10 mouse cellular contexts compared by ENCODE assay signal in the genomic region with DNA sequence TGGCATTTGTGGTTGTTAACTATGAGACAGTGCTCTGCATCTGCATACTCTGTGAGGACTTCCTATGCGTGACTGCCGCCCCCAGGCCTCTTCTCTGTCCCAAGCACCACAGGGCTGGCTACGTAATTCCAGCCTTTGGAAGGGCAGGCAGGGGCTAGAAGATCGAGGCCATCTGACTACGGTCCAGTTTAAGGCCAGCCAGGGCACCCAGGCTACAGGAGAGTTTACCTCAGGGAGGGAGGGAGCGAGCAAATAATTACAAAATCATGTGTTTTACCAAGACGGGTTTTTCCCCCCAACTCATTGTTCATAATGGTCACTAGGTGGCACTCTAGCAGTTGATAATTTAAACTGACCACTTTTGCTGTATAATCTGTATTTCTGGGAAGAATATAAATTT. TPM values are rescaled to one million over a fixed set of nuclear protein-coding genes. Genes with fewer than 3 reads are reported as not detected.
DNase-seq lines count a peak whose midpoint lies in the region; ATAC-seq and TF ChIP-seq lines count a peak whose summit lies in the region.
"Had no signal": no experiment of that assay in that cellular context is flagged by ENCODE, and none has a peak within 500 bp of the region (broad histone marks: within the 10 kb centered on the region; RNA-seq: fewer than 3 reads in every experiment).

No protein-coding gene starts in this region.

- H3K4me2 ChIP-seq in heart, embryonic 16.5 days (ENCODE audit: low read depth, low read length): no peak overlapping the region
- H3K4me2 ChIP-seq in heart, embryonic 12.5 days: no peak overlapping the region
- H3K4me2 ChIP-seq in CH12.LX (ENCODE audit: insufficient read depth, low read depth, poor library complexity, severe bottlenecking): no peak overlapping the region
- no peak overlapping the region for H3K4me2 ChIP-seq in forebrain, embryonic 14.5 days (ENCODE audit: low read length)
- H3K4me2 ChIP-seq in liver, embryonic 15.5 days: no peak overlapping the region
- H3K4me2 ChIP-seq: heart, embryonic 13.5 days had no signal

- in situ Hi-C loops in CH12.LX (cut with MboI; ENCODE audit: low pct_ligation_motif_present, low pct_unique_long_range_greater_than_20kb, low sequenced_read_pairs): loop anchor here (10.0 kb wide), 1 partner anchor 352 kb away; no protein-coding TSS in a partner anchor

- no peak for TF ChIP-seq POLR2A in CH12.LX (IDR thresholded peaks at IDR 0.05; ENCODE audit: low read depth, low read length)

- dilution Hi-C loops in CH12.LX (cut with MboI; ENCODE audit: extremely low pct_ligation_motif_present, extremely low pct_unique_long_range_greater_than_20kb, low sequenced_read_pairs): no loop called here

- intact Hi-C loops in left cerebral cortex, postnatal 10 days (cut with DNase I): loop anchor here (5.0 to 10.0 kb wide), 4 partner anchors 172 to 359 kb away; a partner anchor contains a TSS

- 61% methylated on average over 7 of the region's 7 CpGs for WGBS in heart, embryonic 16.5 days
- 68% methylated on average over 7 of the region's 7 CpGs for WGBS in heart, embryonic 12.5 days
- 59% methylated on average over 7 of the region's 7 CpGs for WGBS in forebrain, embryonic 14.5 days
- WGBS in liver, embryonic 15.5 days (ENCODE audit: insufficient replicate concordance): 67% methylated on average over 7 of the region's 7 CpGs

- no peak overlapping the region for H3K4me3 ChIP-seq in heart, embryonic 16.5 days (ENCODE audit: low read length)
- no peak overlapping the region for H3K4me3 ChIP-seq in heart, embryonic 12.5 days
- no peak overlapping the region for H3K4me3 ChIP-seq in CH12.LX (replicated peaks in 1 of 3; ENCODE audit: low read depth in 2 of 3, low read length in 2 of 3, poor library complexity in 1 of 3)
- no peak overlapping the region for H3K4me3 ChIP-seq in forebrain, embryonic 14.5 days (ENCODE audit: low read depth, low read length)
- H3K4me3 ChIP-seq in liver, embryonic 15.5 days (replicated peaks): no peak overlapping the region
- H3K4me3 ChIP-seq: heart, embryonic 13.5 days had no signal

- peaks cover 6% of the 10 kb centered on the region; the same call in 1 of the 2 replicates for H3K79me2 ChIP-seq in CH12.LX (replicated peaks; ENCODE audit: control insufficient read depth, extremely low read depth, insufficient read depth, poor library complexity, severe bottlenecking)

- TF ChIP-seq RAD21 in CH12.LX (IDR thresholded peaks at IDR 0.05; ENCODE audit: low read depth, low read length): peak; percentile 45

- H3K4me1 ChIP-seq in heart, embryonic 16.5 days (ENCODE audit: control insufficient read depth, insufficient read depth, low read length): no peaks in the 10 kb centered on the region
- H3K4me1 ChIP-seq in heart, embryonic 12.5 days (replicated peaks): no peaks in the 10 kb centered on the region
- H3K4me1 ChIP-seq in CH12.LX (ENCODE audit: control insufficient read depth in 1 of 2, insufficient read depth in 2 of 2): peaks cover 0 to 24% of the 10 kb centered on the region in 2 experiments; a peak in 2 of 4 replicates
- H3K4me1 ChIP-seq in forebrain, embryonic 14.5 days (ENCODE audit: control insufficient read depth, insufficient read depth, low read length): peaks cover 6% of the 10 kb centered on the region
- no peaks in the 10 kb centered on the region for H3K4me1 ChIP-seq in liver, embryonic 15.5 days (replicated peaks)
- H3K4me1 ChIP-seq: heart, embryonic 13.5 days had no signal

- H3K27ac ChIP-seq in heart, embryonic 16.5 days (ENCODE audit: low read length): 0 out of 2 replicates have a peak overlapping the region, but pooled peaks have one; percentile 16
- no peak overlapping the region for H3K27ac ChIP-seq in heart, embryonic 12.5 days (ENCODE audit: poor library complexity, severe bottlenecking)
- no peak overlapping the region for H3K27ac ChIP-seq in CH12.LX (ENCODE audit: insufficient read depth, low read depth)
- peak overlapping the region; percentile 55; the same call in 1 of the 2 replicates for H3K27ac ChIP-seq in forebrain, embryonic 14.5 days (ENCODE audit: low read depth, low read length)
- H3K27ac ChIP-seq in liver, embryonic 15.5 days (replicated peaks): no peak overlapping the region
- H3K27ac ChIP-seq: heart, embryonic 13.5 days had no signal

- no peaks in the 10 kb centered on the region for H3K27me3 ChIP-seq in heart, embryonic 16.5 days (ENCODE audit: control insufficient read depth, insufficient read depth, low read length)
- no peaks in the 10 kb centered on the region for H3K27me3 ChIP-seq in heart, embryonic 12.5 days (replicated peaks)
- no peaks in the 10 kb centered on the region for H3K27me3 ChIP-seq in CH12.LX (replicated peaks)
- no peaks in the 10 kb centered on the region for H3K27me3 ChIP-seq in forebrain, embryonic 14.5 days (replicated peaks; ENCODE audit: control insufficient read depth, insufficient read depth, low read length)
- H3K27me3 ChIP-seq in liver, embryonic 15.5 days: no peaks in the 10 kb centered on the region
- H3K27me3 ChIP-seq: heart, embryonic 13.5 days had no signal

- no peak for TF ChIP-seq EP300 in CH12.LX (IDR thresholded peaks at IDR 0.05; ENCODE audit: low read length)

- peak; percentile 24 to 69; a peak in 2 of 4 replicates for TF ChIP-seq CTCF in CH12.LX (conservative IDR thresholded peaks at IDR 0.05 in 1 of 2, IDR thresholded peaks at IDR 0.05 in 1 of 2; ENCODE audit: low read depth in 2 of 2, low read length in 2 of 2)

- peaks cover 25% of the 10 kb centered on the region for H3K36me3 ChIP-seq in heart, embryonic 16.5 days (ENCODE audit: control insufficient read depth, insufficient read depth)
- H3K36me3 ChIP-seq in heart, embryonic 12.5 days: peaks cover 42% of the 10 kb centered on the region
- peaks cover 13 to 63% of the 10 kb centered on the region in 2 experiments for H3K36me3 ChIP-seq in CH12.LX (replicated peaks in 1 of 2; ENCODE audit: control insufficient read depth in 1 of 2, insufficient read depth in 1 of 2, low read length in 1 of 2)
- peaks cover 32% of the 10 kb centered on the region for H3K36me3 ChIP-seq in forebrain, embryonic 14.5 days (ENCODE audit: control insufficient read depth, insufficient read depth, low read length)
- peaks cover 30% of the 10 kb centered on the region for H3K36me3 ChIP-seq in liver, embryonic 15.5 days (replicated peaks)

- no peak overlapping the region for H3K9ac ChIP-seq in heart, embryonic 16.5 days (ENCODE audit: low read length)
- no peak overlapping the region for H3K9ac ChIP-seq in heart, embryonic 12.5 days
- no peak overlapping the region for H3K9ac ChIP-seq in CH12.LX (ENCODE audit: insufficient read depth, low read depth)
- no peak overlapping the region for H3K9ac ChIP-seq in forebrain, embryonic 14.5 days (ENCODE audit: low read length)
- no peak overlapping the region for H3K9ac ChIP-seq in liver, embryonic 15.5 days
- H3K9ac ChIP-seq: heart, embryonic 13.5 days had no signal

- ATAC-seq in heart, embryonic 16.5 days (replicated peaks; ENCODE audit: extremely low read depth, insufficient read depth, low FRiP score): no peak
- ATAC-seq in heart, embryonic 12.5 days (ENCODE audit: insufficient number of reproducible peaks, low FRiP score): no peak
- ATAC-seq in forebrain, embryonic 14.5 days: peak; percentile 60
- peak; percentile 40; the same call in 1 of the 2 replicates for ATAC-seq in liver, embryonic 15.5 days (ENCODE audit: insufficient read depth)

- DNase-seq in CH12.LX (ENCODE audit: extremely low read depth): peak; percentile 39
- DNase-seq in forebrain, embryonic 14.5 days (ENCODE audit: low spot score): peak; percentile 61
- no peak for DNase-seq in left cerebral cortex, postnatal 10 days (ENCODE audit: extremely low spot score in 1 of 2, low spot score in 2 of 2)
- no peak for DNase-seq in layer of hippocampus, adult 9-10 months (ENCODE audit: low spot score)
- DNase-seq in ovary, postnatal 36 days (ENCODE audit: low spot score): no peak
- DNase-seq: adrenal gland, postnatal 36 days had no signal

- no peaks in the 10 kb centered on the region for H3K9me3 ChIP-seq in heart, embryonic 16.5 days (replicated peaks; ENCODE audit: control insufficient read depth, low read length)
- H3K9me3 ChIP-seq in heart, embryonic 12.5 days (replicated peaks): no peaks in the 10 kb centered on the region
- no peaks in the 10 kb centered on the region for H3K9me3 ChIP-seq in CH12.LX (replicated peaks; ENCODE audit: low read length)
- no peaks in the 10 kb centered on the region for H3K9me3 ChIP-seq in forebrain, embryonic 14.5 days (replicated peaks; ENCODE audit: control insufficient read depth, low read length)
- H3K9me3 ChIP-seq in liver, embryonic 15.5 days (replicated peaks): no peaks in the 10 kb centered on the region
- H3K9me3 ChIP-seq: heart, embryonic 13.5 days had no signal

TF ChIP-seq in CH12.LX, 34 proteins besides CTCF, POLR2A, EP300 and RAD21:
- TF ChIP-seq KAT2A (IDR thresholded peaks at IDR 0.05; ENCODE audit: insufficient replicate concordance, low read length) (no peak), JUND (conservative IDR thresholded peaks at IDR 0.05; ENCODE audit: low read depth, low read length) (no peak), USF2 (conservative IDR thresholded peaks at IDR 0.05; ENCODE audit: low read depth, low read length) (no peak), SMC3 (IDR thresholded peaks at IDR 0.05; ENCODE audit: low read depth, low read length) (peak; percentile 49), ZC3H11A (IDR thresholded peaks at IDR 0.05; ENCODE audit: low read depth, low read length) (no peak), PAX5 (IDR thresholded peaks at IDR 0.05; ENCODE audit: low read length) (no peak)

RNA-seq across cellular contexts. Expression of a gene that starts 9.6 kb away (rescaled TPM):
- polyA plus RNA-seq in heart, embryonic 16.5 days (2015; fragmentation: Nextera tagmentation; extraction: Ambion mirVana): 2.7 and 3.7 TPM in 2 replicates
- 4.5 TPM in 2 replicates for polyA plus RNA-seq in heart, embryonic 12.5 days (2016; fragmentation: Nextera tagmentation; extraction: Ambion mirVana)
- 0.67 and 1.4 TPM in 2 replicates for total RNA-seq in CH12.LX (2012; rRNA removed)
- 1.0 TPM in 2 replicates for total RNA-seq in CH12.LX (2014; rRNA removed)
- polyA plus RNA-seq in CH12.LX (2012; ENCODE audit: insufficient read length, low read depth): 0.49 and 0.53 TPM in 2 replicates
- polyA plus RNA-seq in forebrain, embryonic 14.5 days (2014; fragmentation: Nextera tagmentation; extraction: Ambion mirVana): 25.0 and 26.9 TPM in 2 replicates
- polyA plus RNA-seq in liver, embryonic 15.5 days (2015; fragmentation: Nextera tagmentation; extraction: Ambion mirVana): 0.12 and 0.28 TPM in 2 replicates
- 10 to 100 TPM; 62.9 to 65.4 TPM for total RNA-seq in left cerebral cortex, postnatal 10 days (2021)

RNA-seq across cellular contexts. Expression of a gene that starts 18.8 kb away (rescaled TPM):
- 19.3 and 23.5 TPM in 2 replicates for polyA plus RNA-seq in heart, embryonic 16.5 days (2015; fragmentation: Nextera tagmentation; extraction: Ambion mirVana)
- 22.5 and 23.4 TPM in 2 replicates for polyA plus RNA-seq in heart, embryonic 12.5 days (2016; fragmentation: Nextera tagmentation; extraction: Ambion mirVana)
- total RNA-seq in CH12.LX (2012; rRNA removed) (27.9 and 37.1 TPM in 2 replicates), CH12.LX (2014; rRNA removed) (114 and 121 TPM in 2 replicates)
- polyA plus RNA-seq in CH12.LX (2012; ENCODE audit: insufficient read length, low read depth): 76.9 and 78.4 TPM in 2 replicates
- polyA plus RNA-seq in forebrain, embryonic 14.5 days (2014; fragmentation: Nextera tagmentation; extraction: Ambion mirVana): 30.7 and 33.8 TPM in 2 replicates
- 8.4 and 9.7 TPM in 2 replicates for polyA plus RNA-seq in liver, embryonic 15.5 days (2015; fragmentation: Nextera tagmentation; extraction: Ambion mirVana)
- 10 to 100 TPM; 16.4 to 17.0 TPM for total RNA-seq in left cerebral cortex, postnatal 10 days (2021)

Comparison
In these comparisons a context has a peak if more than half of its experiments do, and no peak if none do; other contexts are left out.
1. H3K27ac ChIP-seq: peak in heart, embryonic 16.5 days (single experiment) and forebrain, embryonic 14.5 days (single experiment); none in heart, embryonic 12.5 days (single experiment), CH12.LX (single experiment) and liver, embryonic 15.5 days (single experiment).
2. ATAC-seq: peak in forebrain, embryonic 14.5 days (single experiment) and liver, embryonic 15.5 days (single experiment); none in heart, embryonic 16.5 days (single experiment) and heart, embryonic 12.5 days (single experiment).
3. DNase-seq: peak in CH12.LX (single experiment) and forebrain, embryonic 14.5 days (single experiment); none in left cerebral cortex, postnatal 10 days (0 of 2), layer of hippocampus, adult 9-10 months (single experiment) and ovary, postnatal 36 days (single experiment).